Mouse (Mus musculus) adrenal gland, postnatal 4 days (tissue): ENCODE data around the gene Abca1. TPM values are rescaled to one million over a fixed set of nuclear protein-coding genes. Genes with fewer than 3 reads are reported as not detected.

ENCODE experiments used
- DNase-seq, 2 experiments: peaks; one replicate each; pipeline ENCODE4 v3.0.0; 2021 to 2022; ENCODE audit warnings: low spot score in 2 of 2, mixed read lengths in 2 of 2
- total RNA-seq, 2 experiments: library from RNA; stranded (reverse); gene quantifications; 2 replicates each; pipeline ENCODE4 v1.2.3; 2021

The Abca1 gene
- total RNA-seq, 2 experiments from 2014 or later: 117 to 127 TPM

DNA sequence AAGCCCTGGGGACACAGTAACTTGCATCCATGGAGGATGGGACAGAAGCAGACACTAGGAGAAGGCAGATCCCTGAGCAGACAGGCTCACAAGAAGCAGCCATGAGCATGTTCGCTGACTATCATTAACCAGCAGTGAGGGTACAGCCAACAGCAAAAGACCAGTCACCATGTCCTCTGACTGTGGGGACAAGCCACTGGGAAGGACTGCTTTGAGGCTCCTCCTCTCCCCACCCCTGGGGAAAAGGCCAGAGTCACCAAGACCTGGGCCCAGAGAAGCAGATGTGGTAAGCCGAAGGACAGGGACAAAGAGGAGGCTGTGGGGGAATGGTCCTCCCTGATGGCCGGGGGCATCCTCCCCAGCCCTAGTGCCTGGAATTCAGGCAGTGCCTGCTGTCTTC, 37.4 kb downstream of the Abca1 start:
- DNase-seq: no peak

DNA sequence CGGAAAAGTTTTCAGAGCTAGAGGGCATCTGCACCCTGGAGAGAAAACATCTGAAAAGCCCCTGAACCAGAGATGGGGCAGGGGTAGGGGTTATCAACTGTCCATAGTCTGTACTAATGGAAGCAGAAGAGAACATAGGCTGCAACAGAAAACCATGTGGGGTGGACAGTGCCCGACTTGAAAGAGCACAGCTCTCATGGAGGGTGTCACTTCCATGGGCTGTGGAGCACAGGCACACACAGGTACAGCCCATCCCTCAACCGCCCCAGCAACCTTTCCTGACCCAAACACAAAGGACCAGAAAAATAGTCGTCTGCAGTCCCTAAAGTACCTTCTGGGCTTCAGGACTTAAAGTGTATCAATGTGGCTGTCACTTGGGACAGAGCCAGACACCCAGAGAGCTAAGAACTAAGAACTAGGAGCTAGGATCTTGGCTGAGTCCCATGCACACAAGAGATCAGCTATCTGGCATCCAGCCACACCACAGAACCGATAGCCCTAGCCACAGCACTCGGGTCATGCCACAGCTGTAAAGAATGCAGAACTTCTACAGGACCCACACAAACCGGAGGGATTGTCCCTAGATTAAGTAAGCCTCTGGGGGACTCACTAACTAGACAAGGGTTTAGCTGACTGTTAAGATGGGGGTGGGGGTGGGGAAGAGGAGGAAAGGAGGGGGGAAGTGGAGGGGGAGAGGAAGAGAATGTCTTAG, 38.0 kb downstream of the Abca1 start:
- DNase-seq: no peak

DNA sequence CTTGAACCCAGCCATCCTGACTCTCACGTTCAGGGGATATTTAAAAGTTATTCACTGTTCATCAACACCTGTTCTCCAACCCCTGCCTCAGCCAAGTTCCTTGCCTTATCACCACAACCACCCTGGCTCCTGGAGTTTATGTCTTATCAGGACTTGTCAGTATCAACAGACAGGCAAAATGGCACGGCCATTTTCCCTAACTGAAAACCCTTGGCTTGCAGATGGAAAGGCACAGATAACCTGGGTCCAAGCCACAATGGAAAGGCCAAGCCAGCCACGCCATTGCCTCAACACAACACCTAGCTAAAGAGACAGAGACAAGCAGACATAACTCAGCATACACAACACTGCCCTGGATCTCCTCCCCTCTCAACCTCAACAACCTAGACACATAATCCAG, 38.6 kb downstream of the Abca1 start:
- no peak for DNase-seq

DNA sequence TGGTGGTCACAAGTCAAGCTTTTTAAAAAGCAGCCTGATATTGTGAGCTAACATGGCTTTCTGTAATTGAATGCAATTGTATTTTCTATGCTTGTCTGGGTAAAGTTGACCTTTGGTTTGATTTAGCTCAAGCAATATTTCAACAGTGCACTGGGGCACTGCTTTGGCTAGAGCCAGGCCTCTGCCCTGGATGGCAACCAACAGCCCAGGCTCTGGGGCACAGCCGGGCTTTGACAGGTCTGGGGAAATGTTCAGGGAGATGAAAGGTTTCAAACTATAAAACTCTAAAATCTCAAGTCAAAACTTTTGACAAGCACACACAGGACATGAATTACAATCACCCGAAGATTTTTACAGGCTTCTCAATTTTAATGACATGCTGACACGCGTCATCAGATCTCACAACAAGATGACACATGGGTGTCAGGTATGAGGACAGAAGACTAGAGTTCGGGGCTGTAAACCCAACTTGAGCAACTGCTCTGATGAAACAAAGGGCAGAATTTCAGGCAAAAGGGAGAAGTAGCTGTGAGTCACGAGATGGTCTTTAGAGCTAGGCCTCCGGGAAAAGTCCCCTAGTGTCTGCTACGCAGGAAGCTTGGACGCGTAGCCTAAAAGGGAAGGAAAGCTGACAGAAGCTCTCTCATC, 39.5 kb downstream of the Abca1 start:
- no peak for DNase-seq

DNA sequence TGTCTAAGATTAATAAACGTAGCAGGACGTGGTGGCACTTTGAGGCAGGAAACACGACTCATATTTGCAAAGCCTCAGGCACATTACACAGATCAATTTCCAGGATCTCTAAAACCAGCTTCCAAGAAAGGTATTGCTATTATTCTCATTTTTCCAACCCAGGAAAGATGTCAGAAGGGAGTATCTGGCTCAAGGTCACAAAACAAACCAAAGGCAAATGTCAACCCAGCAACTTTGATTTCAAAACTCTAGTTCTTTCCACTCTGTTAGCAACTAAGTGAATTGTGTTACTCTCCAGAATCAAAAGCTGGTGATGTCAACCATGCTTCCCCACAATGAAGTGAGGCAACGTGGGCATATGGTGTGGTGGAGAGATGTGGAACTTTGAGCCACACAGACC, 41.1 kb downstream of the Abca1 start:
- no peak for DNase-seq

DNA sequence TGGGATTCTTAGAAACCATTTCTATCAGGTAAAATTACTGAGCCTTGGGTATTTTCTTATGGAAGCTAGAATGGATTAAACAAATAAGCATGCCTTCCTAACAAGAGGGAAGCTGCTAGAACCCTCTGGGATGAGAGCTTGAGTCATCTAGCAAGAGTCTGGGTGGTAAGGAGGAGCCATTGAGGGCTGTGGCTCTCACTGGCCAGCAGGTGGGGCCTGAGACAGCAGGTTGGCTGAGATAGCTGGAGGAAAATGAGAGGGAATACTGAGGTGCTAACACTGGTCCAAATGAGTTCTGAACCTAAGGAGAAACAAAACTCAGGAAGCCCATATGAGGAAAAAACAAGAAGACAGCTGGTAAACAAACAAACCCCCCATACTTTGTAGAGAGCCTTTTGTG, 42.1 kb downstream of the Abca1 start:
- no peak for DNase-seq

DNA sequence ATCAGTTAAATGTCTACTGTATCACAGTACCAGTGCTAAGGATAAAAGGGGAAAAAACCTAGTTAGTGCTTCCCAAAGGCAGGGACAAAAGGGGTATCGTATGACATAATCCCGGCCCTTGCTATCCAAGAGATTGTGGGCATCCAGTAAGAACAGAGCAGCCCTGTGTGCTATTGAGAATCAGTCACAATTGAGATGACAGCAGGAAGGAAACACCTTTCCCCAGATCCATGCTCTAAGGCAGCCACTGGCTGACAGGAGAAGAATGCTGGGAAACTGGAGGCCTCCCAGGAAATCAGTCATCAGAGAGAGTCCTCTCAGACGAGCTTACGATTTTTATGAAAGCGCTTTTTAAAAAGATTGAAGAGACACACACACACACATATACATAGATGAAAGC, 42.6 kb downstream of the Abca1 start:
- no peak for DNase-seq

DNA sequence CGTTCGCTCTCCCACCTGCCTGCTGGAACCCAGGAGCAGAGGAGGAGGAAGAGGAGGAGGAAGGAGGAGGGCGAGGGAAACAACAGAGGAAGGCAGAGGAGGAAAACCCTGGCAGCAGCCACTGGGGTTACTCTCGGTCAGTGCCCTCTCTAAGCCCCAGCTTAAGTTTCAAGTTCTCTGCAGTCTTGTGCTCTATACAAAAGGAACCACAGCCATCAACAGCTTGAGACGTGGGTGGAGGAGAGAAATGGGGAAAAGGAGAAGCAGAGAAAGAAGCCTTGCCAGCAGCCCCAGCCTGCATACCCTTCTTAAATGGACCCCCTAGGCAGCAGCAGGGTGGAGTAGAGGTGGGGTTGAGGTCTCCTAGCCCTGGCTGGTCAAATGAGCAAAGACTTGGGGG, 43.8 kb downstream of the Abca1 start:
- no peak for DNase-seq

DNA sequence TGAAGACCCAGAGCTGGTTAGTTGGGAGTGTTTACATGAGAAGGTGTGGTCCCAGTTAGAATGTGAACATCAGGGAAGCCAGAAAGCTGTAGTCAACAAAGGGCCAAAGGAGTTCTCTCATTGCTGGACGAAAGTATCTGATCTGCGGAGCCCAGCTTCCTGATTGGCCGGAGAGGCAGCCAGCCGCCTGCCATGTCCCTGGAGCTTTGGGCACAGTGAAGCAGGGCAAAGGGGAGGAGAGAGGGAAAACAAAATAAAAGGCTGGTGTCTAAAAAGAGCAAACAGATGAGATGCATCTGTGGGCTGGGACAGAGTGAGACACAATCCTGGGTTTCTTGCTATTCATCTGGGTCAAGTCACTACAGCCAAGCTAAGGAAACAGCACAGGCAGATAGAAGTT, 44.3 kb downstream of the Abca1 start:
- DNase-seq: no peak

DNA sequence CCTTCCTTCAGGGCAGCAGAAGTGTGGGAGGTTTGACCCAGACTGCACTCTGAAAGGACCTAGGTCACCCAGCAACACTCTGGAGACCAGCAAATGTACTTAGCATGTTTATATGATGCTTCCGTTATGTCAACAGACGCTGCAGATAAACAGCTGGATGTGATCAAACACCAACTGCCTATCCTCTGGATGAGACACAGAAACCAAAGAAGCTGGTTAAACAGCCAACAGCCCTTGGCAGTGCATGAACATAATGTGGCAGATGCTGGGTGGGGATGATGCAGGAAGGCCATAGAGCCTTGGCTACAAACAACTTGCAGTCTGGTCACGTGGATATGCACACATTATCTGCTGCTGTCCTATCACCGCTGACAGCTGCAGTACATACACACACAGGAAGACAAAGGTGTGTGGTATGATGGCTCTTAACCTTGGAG, 47.8 kb downstream of the Abca1 start:
- no peak for DNase-seq

DNA sequence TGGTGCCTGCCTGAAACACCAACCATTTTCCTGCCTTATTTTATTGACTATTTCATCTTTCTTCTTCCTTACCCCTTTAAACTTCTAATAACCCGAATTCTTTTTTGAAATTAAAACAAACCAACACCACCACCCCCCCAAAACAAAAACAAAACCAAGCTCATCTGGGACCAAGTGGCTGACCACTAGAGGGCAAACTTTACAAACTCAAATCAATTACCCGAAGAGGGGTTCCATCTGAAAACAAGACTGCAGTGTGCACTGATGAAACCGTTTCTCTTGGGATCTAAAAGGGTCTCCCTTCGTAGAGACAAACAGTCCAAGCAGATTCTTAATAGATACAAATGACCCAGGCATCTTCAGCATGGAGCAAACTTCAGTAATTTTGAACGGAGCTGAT, 49.3 kb downstream of the Abca1 start:
- no peak for DNase-seq

DNA sequence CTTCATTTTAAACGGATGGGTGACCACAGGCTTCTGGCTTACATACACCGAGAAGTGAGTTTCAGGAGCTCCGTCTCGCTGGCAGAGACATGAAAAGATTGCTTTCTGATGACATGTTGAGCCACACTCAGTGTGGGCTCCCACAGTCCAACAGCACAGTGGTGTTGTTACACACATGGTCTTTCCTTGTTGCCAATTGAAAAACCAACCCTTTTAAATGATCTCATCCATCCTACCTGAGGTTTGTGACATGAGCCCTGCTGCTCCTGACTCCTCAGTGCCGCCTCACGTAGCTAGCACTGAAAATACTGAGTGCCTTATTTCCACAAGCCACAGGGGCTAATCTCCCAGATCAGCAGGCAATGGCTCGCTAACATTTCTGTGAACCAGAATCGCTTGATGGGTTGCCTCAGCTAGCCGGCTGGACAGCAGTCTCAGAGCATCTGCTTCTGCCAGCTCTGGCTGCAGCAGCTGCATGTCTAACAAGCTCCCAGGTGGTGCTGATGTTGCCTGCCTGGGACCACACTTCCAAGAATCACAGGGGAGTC, 50.2 kb downstream of the Abca1 start:
- no peak for DNase-seq

DNA sequence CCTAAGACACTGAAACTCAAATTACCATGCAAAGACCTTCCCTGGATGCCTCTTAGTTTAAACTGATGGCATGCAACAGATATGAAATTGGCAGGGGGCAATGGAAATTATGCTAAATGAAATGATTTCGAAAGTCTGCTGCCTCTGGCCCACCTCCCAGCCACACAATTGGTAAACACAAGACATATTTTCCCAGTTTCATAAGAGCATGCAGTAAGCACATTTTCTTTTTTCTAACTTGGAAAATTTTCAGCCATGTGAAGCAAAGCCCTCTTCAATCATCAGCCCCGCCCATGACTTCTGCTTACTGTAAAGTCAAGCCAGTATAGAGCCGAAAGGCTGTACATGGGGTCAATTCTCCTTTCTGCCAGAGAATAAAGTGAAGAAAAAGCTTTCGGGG, 51.5 kb downstream of the Abca1 start:
- DNase-seq: no peak

DNA sequence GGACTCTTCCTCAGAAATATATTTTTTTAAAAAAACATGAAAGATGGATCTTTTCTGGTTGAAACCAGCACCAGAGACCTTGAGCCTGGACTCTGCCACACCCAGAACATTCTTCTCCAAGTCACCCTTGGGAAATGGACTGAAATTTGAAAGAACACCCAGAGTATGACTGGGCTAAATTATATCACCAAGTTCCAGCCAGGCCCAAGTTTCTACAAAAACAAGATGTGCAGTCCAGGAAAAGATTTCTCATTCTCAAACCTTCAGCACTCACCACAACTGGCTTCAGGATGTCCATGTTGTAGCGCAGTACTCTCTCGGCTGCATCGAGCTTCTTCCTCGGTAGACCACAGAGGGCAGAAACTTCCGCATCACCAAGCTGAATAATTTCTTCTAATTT, 53.0 kb downstream of the Abca1 start:
- no peak for DNase-seq

DNA sequence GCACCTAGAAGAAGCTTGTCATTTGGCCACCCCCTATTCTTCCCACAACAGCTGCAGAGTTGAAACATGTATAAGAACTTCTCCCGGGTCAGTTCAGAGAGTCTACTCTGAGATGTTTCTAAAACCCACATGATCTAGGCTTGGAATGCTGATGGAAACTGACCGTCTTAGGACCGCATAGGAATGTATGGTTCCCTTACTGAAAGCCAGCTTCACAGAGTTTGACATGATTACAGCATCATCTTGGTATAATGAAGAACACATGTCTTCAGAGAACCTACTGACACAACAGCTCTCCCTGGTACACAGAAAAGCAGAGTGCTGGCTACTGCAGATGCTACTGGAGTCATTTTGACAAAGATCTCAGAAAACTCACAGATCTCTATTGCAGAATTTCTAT, 53.6 kb downstream of the Abca1 start:
- DNase-seq: no peak

DNA sequence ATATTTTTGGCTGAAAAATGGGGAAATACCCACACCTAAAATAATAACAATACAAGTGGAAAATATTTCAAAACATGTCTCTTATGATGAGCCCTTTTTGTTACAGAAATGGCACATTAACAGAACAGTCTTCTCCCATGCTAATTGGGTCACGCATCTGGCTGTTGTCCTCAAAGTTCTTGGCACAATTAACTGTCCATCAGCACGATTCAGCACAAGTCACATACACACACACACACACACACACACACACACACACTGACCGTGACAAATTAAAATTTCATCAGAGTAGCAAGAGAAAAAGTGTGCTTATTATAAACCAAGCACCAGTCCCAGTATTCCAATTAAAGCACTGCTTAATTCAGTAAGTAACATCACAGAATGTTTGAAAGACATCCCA, 55.1 kb downstream of the Abca1 start:
- DNase-seq: no peak

DNA sequence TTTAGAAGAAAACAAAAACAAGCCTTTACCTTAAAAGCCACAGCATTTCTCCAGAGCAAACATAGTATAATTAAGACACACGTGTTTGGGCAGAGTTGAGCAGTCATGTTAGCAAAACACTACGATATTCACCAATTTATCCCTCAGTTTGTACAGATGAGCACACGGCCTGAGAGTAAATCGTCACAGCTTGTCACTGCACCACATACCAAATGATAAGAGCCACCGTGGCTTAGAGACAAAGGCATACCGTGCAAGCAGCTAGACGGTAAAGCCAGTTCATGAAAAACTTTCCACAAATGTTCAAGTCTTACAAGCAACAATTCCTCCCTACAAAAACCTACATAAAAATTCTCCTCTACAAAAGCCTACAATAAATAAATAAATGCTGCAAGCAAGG, 57.2 kb downstream of the Abca1 start:
- DNase-seq: no peak

DNA sequence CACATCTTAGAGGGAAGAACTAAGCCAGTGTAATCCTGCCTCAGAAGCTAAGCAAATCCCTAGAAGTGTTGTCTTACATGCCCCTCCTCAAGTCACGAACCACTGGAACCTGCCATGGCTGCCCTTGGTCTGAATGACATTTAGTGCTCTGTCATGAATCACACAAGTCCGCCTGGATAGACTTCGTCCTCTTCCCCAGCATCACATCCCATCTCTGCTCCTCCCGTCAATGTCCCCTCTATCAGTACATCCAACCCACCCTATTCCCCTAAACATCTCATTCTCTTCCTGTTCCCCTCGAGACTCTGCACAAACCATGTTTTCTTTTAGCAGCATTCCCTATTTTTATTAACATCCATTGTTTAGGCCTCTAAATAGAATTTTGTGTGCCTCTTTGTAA, 58.4 kb downstream of the Abca1 start:
- DNase-seq: no peak

DNA sequence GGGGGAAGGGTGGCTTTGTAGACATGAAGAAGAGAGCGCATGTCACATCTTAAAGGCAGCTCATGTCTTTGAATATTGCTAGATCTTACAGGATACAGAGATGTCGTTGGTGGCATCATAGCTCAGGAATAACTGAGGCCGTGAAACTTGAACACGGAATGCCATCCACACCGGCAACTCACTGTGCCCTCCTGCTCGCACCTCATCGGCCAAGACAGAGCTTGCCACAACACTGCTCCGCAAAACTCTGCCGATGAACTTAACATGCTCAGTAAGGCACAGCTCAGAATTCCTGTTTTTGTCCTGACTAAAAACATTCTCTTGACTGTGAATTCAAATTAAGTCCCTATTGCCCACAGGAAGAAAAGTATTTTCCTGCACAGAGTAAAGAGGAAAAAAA, 59.2 kb downstream of the Abca1 start:
- DNase-seq: no peak

DNA sequence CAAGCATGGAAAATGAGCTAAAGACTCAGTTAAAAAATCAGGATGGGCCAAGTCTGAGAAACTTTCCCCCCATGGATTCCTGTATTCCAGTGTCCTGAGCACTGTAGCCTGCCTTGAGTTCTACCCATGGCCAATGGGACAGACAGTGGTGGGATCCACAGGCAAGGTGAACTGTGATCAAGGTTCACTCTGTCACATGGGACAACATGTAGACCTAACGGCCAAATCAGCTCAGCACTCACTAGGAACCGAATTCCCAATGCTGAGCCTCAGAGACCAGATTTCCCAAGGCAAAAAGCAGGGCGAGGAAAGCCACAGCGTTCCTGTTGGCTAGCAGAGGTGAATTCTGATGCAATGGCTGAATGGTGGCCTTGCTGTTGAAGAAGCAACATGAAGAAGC, 64.8 kb downstream of the Abca1 start:
- no peak for DNase-seq

DNA sequence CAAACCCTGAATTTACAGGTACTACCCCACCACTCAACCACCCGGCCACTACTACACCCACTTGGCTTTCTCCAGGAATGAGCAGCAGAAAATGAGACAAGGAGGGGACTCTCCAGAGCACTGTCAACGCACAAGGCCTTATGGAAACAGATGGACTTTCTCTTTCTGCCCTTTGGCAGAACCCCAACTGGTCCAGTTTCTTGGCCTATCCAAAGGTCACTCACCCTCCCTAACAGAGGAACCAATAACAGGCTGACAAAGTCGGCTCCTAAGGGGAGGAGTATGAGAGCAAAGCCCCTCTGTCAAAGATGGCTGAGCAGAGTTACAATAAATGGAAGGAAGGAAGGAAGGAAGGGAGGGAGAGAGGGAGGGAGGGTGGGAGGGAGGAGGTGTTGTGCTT, 65.4 kb downstream of the Abca1 start:
- no peak for DNase-seq

DNA sequence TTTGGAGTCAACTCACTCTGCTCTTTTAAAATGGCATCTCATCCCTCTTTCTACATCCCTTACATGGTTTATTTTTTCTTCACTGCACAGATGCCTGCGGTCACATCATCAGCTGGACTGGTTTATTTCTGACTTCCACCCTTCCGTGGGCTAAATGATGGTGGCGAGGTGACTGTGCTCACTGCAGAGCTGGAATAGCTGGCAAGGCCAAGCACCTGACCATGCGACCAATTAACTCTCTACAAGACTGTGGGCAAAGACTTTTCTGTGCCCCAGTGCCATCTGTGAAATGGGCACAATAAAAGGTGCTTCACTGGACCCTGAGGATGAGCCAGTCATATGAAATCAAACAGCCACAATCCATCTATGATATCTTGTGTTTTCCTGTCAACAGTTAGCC, 66.1 kb downstream of the Abca1 start:
- DNase-seq: no peak

DNA sequence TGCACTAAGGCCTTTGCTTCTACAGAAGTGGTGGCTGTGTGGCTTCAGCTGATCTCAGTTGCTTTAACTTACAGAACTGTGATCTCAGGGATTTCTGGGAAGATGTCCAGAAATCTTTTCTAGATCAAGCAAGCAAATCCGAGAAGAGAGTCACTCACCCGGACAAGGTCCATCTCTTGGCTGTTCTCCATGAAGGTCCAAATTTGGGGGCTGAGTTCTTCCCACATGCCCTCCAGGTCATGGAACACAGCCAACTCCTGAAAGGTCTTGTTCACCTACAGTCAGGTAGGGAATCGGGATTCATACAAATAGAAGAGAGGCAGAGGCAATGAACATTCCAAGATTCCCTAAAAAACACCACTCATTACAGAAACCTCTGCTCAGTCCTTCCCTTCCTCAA, 70.1 kb downstream of the Abca1 start:
- DNase-seq: no peak
